14 mouse cellular contexts compared by ENCODE assay signal in genomic region chr1:155704182-155704581, GRCm38 (mm10). TPM values are rescaled to one million over a fixed set of nuclear protein-coding genes. Genes with fewer than 3 reads are reported as not detected.
DNase-seq lines count a peak whose midpoint lies in the region; ATAC-seq and TF ChIP-seq lines count a peak whose summit lies in the region.
"Had no signal": no experiment of that assay in that cellular context is flagged by ENCODE, and none has a peak within 500 bp of the region (broad histone marks: within the 10 kb centered on the region; RNA-seq: fewer than 3 reads in every experiment).

No protein-coding gene starts in this region.

- no peak for DNase-seq in kidney, adult 9 months
- DNase-seq in retina, embryonic 14.5 days (ENCODE audit: low spot score) = peak; percentile 64
- no peak for DNase-seq in layer of hippocampus, adult 2 months (ENCODE audit: low spot score in 2 of 2)
- DNase-seq: cerebellum, postnatal 25 days; kidney, adult 2 months; layer of hippocampus, postnatal 36 days; liver, embryonic 13.5 days had no signal

- H3K9ac ChIP-seq in kidney, embryonic 15.5 days = no peak overlapping the region
- no peak overlapping the region for H3K9ac ChIP-seq in forebrain, embryonic 13.5 days
- no peak overlapping the region for H3K9ac ChIP-seq in hindbrain, embryonic 16.5 days (ENCODE audit: low read depth, low read length)
- H3K9ac ChIP-seq: liver, embryonic 13.5 days had no signal

- H3K27ac ChIP-seq in kidney, embryonic 15.5 days = no peak overlapping the region
- H3K27ac ChIP-seq in forebrain, embryonic 13.5 days = no peak overlapping the region
- no peak overlapping the region for H3K27ac ChIP-seq in hindbrain, embryonic 16.5 days (ENCODE audit: low read depth, low read length)
- H3K27ac ChIP-seq in layer of hippocampus, adult 2 months = no peak overlapping the region
- H3K27ac ChIP-seq: liver, embryonic 13.5 days had no signal

- ATAC-seq in kidney, embryonic 15.5 days (replicated peaks; ENCODE audit: low FRiP score) = peak; percentile 33; the same call in 1 of the 2 replicates
- ATAC-seq in forebrain, embryonic 13.5 days = peak; percentile 45; the same call in 1 of the 2 replicates
- ATAC-seq in hindbrain, embryonic 16.5 days = 0 out of 2 replicates have a peak, but pooled peaks have one; percentile 41
- ATAC-seq in frontal cortex, adult (ENCODE audit: low TSS enrichment) = no peak

- no peak overlapping the region for H3K4me3 ChIP-seq in kidney, embryonic 15.5 days (replicated peaks)
- H3K4me3 ChIP-seq in forebrain, embryonic 13.5 days = no peak overlapping the region
- no peak overlapping the region for H3K4me3 ChIP-seq in hindbrain, embryonic 16.5 days (ENCODE audit: low read length)
- H3K4me3 ChIP-seq in layer of hippocampus, adult 2 months = no peak overlapping the region
- H3K4me3 ChIP-seq: liver, embryonic 13.5 days; megakaryocyte, embryonic 14.5 days had no signal

- TF ChIP-seq CTCF in layer of hippocampus, adult 2 months (conservative IDR thresholded peaks at IDR 0.05) = no peak

- no peak overlapping the region for H3K4me2 ChIP-seq in kidney, embryonic 15.5 days
- H3K4me2 ChIP-seq in forebrain, embryonic 13.5 days = no peak overlapping the region
- H3K4me2 ChIP-seq in hindbrain, embryonic 16.5 days (ENCODE audit: low read length) = no peak overlapping the region
- H3K4me2 ChIP-seq: heart, embryonic 11.5 days; liver, embryonic 13.5 days had no signal

- no peaks in the 10 kb centered on the region for H3K9me3 ChIP-seq in kidney, embryonic 15.5 days (replicated peaks)
- H3K9me3 ChIP-seq in forebrain, embryonic 13.5 days (replicated peaks) = no peaks in the 10 kb centered on the region
- no peaks in the 10 kb centered on the region for H3K9me3 ChIP-seq in hindbrain, embryonic 16.5 days (ENCODE audit: control insufficient read depth, low read length)
- H3K9me3 ChIP-seq: liver, embryonic 13.5 days; megakaryocyte, embryonic 14.5 days had no signal

- 52% methylated on average over 5 of the region's 5 CpGs for WGBS in kidney, embryonic 15.5 days
- WGBS in forebrain, embryonic 13.5 days = 67% methylated on average over 5 of the region's 5 CpGs
- WGBS in hindbrain, embryonic 16.5 days = 52% methylated on average over 5 of the region's 5 CpGs

- no peaks in the 10 kb centered on the region for H3K27me3 ChIP-seq in kidney, embryonic 15.5 days
- no peaks in the 10 kb centered on the region for H3K27me3 ChIP-seq in forebrain, embryonic 13.5 days
- H3K27me3 ChIP-seq in hindbrain, embryonic 16.5 days (replicated peaks; ENCODE audit: control insufficient read depth, insufficient read depth, low read length) = no peaks in the 10 kb centered on the region
- H3K27me3 ChIP-seq: CH12.LX; liver, embryonic 13.5 days had no signal

- H3K4me1 ChIP-seq in kidney, embryonic 15.5 days = 0 out of 2 replicates have a peak, but pooled peaks cover 2% of the 10 kb centered on the region
- H3K4me1 ChIP-seq in forebrain, embryonic 13.5 days = peaks cover 10% of the 10 kb centered on the region
- H3K4me1 ChIP-seq in hindbrain, embryonic 16.5 days (ENCODE audit: control insufficient read depth, insufficient read depth, low read depth, low read length) = no peaks in the 10 kb centered on the region
- H3K4me1 ChIP-seq: liver, embryonic 13.5 days had no signal

- H3K36me3 ChIP-seq in kidney, embryonic 15.5 days = no peaks in the 10 kb centered on the region
- H3K36me3 ChIP-seq in forebrain, embryonic 13.5 days (ENCODE audit: poor library complexity, severe bottlenecking) = no peaks in the 10 kb centered on the region
- H3K36me3 ChIP-seq in hindbrain, embryonic 16.5 days (ENCODE audit: control insufficient read depth, insufficient read depth, low read length) = no peaks in the 10 kb centered on the region
- H3K36me3 ChIP-seq: liver, embryonic 13.5 days had no signal

RNA-seq across cellular contexts. Expression of gene Lhx4, which starts 47.3 kb away (rescaled TPM):
- polyA plus RNA-seq in kidney, embryonic 15.5 days (2015; fragmentation: Nextera tagmentation; extraction: Ambion mirVana) = not detected in 2 replicates
- 0.04 and 0.06 TPM in 2 replicates for polyA plus RNA-seq in forebrain, embryonic 13.5 days (2015; fragmentation: Nextera tagmentation; extraction: Ambion mirVana)
- 1.7 and 2.3 TPM in 2 replicates for polyA plus RNA-seq in hindbrain, embryonic 16.5 days (2015; fragmentation: Nextera tagmentation; extraction: Ambion mirVana)
- not detected for total RNA-seq in layer of hippocampus, adult 2 months (2021)
- total RNA-seq: CH12.LX; layer of hippocampus, postnatal 36 days had no signal
- polyA plus RNA-seq: heart, embryonic 11.5 days; kidney, adult 2 months; liver, embryonic 13.5 days had no signal
